Mouse (Mus musculus) cerebellum, adult 8-10 months (tissue): ENCODE measurements around the gene Nudt2.

Source experiments
- DNase-seq: peaks from one replicate; pipeline ENCODE4 v3.0.0; 2022

The Nudt2 gene

DNA sequence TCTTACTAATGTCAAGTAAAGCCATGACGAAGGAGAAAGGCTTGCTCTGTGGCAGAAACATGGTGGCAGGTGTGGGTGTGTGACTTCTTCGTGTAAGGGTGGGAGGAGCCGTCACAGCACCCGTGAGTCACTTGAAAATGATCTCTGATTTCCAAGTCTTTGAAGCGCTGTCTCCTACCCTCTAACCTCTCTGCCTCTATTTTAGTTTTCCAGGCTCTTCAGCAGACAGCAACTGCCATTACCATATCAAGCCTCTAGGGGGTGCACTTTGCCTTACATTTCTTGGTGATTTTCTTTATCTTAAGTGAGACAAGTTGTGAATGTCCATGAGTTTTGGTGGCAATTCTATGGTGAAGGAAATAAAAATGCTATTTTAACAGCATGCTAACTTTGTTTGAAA lies 57.8 kb downstream of the Nudt2 start:
- DNase-seq = peak; percentile 58

DNA sequence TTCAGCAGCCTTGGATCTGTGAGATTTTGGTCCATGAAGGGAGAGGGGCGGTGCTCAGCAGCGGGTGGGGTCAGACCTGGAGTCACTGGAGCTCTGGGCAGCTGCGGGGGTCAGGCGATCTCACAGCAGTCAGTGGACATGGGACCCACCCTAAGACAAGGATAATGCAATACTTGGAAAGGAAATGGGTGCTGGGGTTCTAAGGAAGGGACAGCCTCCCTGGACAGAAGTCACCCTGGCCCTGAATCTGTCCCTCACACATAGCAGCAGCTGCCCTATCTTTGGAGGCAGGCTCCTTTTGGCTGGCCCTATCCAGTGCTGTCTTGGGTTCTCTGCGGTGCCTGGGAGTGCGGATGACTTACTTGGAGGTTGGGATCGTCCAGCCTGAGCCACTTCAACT lies 58.9 kb downstream of the Nudt2 start:
- DNase-seq = no peak

DNA sequence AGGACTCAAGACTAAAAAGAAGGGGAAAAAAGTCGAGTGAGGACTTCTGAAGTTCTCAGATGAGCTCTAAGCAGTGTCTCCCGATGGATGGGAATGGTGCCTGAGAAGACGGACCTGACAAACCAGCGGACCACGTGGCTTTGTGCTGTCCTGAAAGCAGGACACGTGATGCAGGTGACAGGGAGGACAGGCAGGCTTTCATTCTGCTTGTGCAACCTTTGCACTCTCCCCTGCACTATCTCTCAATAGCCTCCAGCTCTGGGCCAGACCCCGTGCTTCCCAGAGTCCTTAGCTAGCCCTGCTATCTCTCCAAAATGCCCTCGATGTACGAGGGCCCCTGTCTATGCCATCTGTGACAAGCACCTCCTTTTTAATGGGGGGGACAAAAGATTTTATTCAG lies 59.9 kb downstream of the Nudt2 start:
- no peak for DNase-seq

DNA sequence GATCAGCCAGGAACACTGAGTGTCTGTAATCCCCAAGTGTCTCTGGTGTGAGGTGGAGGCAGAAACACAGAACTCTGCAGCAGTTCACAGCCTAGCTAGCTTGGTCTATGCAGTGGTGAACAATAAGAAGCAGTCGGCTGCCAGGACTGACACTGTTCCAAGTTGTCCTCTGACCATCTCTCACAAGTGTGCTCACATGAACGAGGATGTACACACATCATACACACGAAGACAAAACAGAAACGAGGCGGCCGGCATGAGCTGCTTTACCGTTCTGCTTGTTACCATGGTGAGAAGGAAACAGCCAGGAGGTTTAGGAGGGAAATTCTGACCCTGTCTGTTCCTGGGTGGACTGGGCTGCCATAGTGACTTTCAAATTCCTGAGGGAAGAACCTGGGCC lies 61.6 kb downstream of the Nudt2 start:
- no peak for DNase-seq

DNA sequence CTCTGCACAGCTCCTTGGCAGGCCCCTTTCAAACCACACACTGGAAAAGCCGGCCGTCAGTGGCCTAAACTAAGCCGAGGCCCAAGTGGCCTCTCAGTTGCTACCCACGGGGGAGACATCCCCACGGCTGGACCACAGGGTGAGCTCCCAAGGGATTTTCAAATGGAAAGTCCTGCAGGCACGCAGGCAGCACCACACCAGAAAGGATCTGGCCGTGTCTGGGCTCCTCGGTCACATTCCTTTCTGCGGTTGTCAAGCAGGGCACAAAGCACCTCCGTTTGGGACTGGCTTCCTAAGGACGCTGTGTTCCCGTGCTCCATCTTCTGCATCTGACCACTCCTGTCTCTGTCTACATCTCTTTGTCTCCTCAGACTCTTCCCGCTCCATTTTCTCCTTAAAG lies 62.1 kb downstream of the Nudt2 start:
- no peak for DNase-seq

DNA sequence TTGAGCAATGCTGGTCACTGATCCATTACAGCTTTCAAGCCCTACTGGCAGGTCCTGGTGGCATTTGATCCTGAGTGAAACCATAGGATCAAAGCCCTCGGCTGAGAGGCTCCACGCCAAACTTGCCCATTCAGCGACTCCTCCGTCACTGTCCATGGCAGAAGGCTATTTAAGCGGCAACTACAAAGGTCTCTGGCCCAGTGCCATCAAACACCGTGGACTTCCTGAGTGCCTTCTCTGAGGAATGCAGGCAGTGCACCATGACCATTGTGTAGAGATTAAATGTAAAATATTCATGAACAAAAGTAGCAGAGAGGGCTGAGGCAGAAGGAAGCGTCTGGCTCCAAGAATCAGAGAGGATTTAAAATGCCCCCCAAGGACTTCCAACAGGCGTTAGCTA lies 63.0 kb downstream of the Nudt2 start:
- DNase-seq = peak; percentile 54
